Mouse (Mus musculus) midbrain, embryonic 12.5 days (tissue): ENCODE measurements around the gene Gpx3. TPM values are rescaled to one million over a fixed set of nuclear protein-coding genes. Genes with fewer than 3 reads are reported as not detected.

Source experiments
- ATAC-seq: fragments of 200-750 bp; cut with Nextera tagmentation; 2 replicates; pipeline ENCODE4 v1.8.0; 2017; ENCODE audit warnings: low read depth, moderate TSS enrichment, moderate library complexity; ENCODE audit not compliant: low FRiP score
- H3K27ac ChIP-seq: fragments of 300-500 bp; sonication (generic); replicated peaks from 2 replicates; pipeline ENCODE4 v1.5.1; 2016; ENCODE audit warnings: mild to moderate bottlenecking
- H3K27me3 ChIP-seq: fragments of 300-500 bp; sonication (generic); 2 replicates; pipeline ENCODE4 v1.6.1; 2016; ENCODE audit warnings: mild to moderate bottlenecking
- H3K36me3 ChIP-seq: fragments of 300-500 bp; sonication (generic); 2 replicates; pipeline ENCODE4 v1.6.1; 2016
- H3K4me1 ChIP-seq: fragments of 300-500 bp; sonication (generic); 2 replicates; pipeline ENCODE4 v1.6.1; 2016
- H3K4me2 ChIP-seq: fragments of 300-500 bp; sonication (generic); replicated peaks from 2 replicates; pipeline ENCODE4 v1.6.1; 2016; ENCODE audit warnings: mild to moderate bottlenecking, moderate library complexity
- H3K4me3 ChIP-seq: fragments of 300-500 bp; sonication (generic); 2 replicates; pipeline ENCODE4 v1.5.1; 2016; ENCODE audit warnings: mild to moderate bottlenecking
- H3K9ac ChIP-seq: fragments of 300-500 bp; sonication (generic); replicated peaks from 2 replicates; pipeline ENCODE4 v1.6.1; 2016; ENCODE audit warnings: mild to moderate bottlenecking, moderate library complexity
- H3K9me3 ChIP-seq: fragments of 300-500 bp; sonication (generic); 2 replicates; pipeline ENCODE4 v1.6.1; 2016; ENCODE audit warnings: mild to moderate bottlenecking
- WGBS: fragments of 180-500 bp; shearing (Covaris S2); methylation state at CpG from one replicate; pipeline ENCODE4 v1.1.7; 2016; 5-methylcytosine and 5-hydroxymethylcytosine counted together
- polyA plus RNA-seq: library from polyadenylated mRNA; unstranded; fragments of >200 nt; fragmentation: Nextera tagmentation; extraction: Ambion mirVana; gene quantifications from 2 replicates; pipeline ENCODE4 v1.2.1, GENCODE M21; 2016

Gene Gpx3
- polyA plus RNA-seq, 1 experiment from 2014 or later, result 39.7 TPM

DNA sequence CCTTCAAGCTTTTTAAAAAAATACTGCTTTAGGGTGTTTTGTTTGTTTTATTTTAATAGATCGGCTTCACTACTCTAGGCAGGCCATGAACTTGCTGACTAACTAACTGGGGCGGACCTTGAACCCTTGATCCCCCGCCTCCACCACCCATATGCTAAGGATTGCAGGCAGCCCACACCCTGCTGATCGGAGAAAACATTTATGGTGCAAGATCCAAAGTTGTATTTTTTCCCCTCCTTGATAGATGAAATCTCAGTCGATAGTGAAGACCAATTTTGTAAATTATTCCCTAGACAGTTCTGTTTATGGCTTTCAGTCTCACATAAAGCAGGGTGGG, 35.2 kb upstream of the Gpx3 start:
- no peaks in the 10 kb centered on the region for H3K27me3 ChIP-seq
- H3K4me3 ChIP-seq, result peak overlapping the region; percentile 95
- ATAC-seq, result peak; percentile 34; the same call in 1 of the 2 replicates
- peak overlapping the region; percentile 90 for H3K27ac ChIP-seq
- peaks cover 22% of the 10 kb centered on the region for H3K36me3 ChIP-seq
- H3K9me3 ChIP-seq, result no peaks in the 10 kb centered on the region
- 4% methylated on average over 5 of the region's 5 CpGs for WGBS
- peaks cover 29% of the 10 kb centered on the region for H3K4me1 ChIP-seq
- peak overlapping the region; percentile 62 for H3K4me2 ChIP-seq
- peak overlapping the region; percentile 97 for H3K9ac ChIP-seq

DNA sequence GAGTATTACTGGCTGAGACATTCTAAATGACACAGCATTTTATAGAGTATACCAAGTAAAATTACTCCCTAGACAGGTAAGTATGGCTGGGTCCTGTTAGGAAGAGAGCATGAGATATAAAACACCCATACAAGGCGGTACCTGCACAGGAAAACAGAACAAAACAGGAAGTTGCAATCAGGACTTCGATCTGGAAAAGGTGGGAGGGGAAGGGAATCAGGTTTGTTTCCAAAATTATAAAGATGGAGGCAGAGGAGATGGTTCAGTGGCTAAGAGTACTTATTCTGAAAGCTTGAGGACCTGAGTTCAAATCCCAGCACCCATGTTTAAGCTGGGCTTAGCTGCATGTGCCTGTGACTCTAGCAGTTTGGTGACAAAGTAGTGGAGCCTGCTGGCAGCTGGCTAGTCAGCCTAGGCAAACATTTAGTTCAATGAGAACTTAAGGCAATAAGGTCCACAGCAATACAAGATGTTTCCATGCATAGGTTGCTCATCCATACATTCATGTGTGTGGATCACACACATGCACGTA, 34.3 kb upstream of the Gpx3 start:
- H3K27me3 ChIP-seq, result no peaks in the 10 kb centered on the region
- H3K9ac ChIP-seq, result no peak overlapping the region
- H3K9me3 ChIP-seq, result no peaks in the 10 kb centered on the region
- peaks cover 29% of the 10 kb centered on the region for H3K4me1 ChIP-seq
- no peak overlapping the region for H3K27ac ChIP-seq
- ATAC-seq, result no peak
- peak overlapping the region; percentile 95 for H3K4me3 ChIP-seq
- peaks cover 31% of the 10 kb centered on the region for H3K36me3 ChIP-seq
- WGBS, result 92% methylated on average over 3 of the region's 3 CpGs
- H3K4me2 ChIP-seq, result peak overlapping the region; percentile 62

DNA sequence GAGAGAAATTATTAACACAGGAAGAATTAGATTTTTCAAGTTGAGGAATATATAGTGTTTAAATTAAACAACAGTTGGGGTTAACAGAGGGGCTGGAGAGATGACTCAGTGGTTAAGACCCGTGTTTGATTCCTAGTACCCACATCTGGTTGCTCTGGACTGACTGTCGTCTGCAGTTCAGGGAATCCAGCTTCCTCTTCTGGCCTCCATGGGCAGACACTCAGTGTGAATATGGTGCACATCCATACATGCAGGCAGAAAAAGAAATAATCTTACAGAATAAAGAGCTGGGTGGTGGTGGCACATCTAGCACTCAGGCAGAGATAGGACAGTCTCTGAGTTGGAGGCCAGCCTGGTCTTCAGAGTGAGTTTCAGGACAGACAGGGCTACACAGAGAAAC, 33.8 kb upstream of the Gpx3 start:
- ATAC-seq, result no peak
- H3K4me2 ChIP-seq, result peak overlapping the region; percentile 62
- H3K27ac ChIP-seq, result no peak overlapping the region
- H3K4me1 ChIP-seq, result peaks cover 29% of the 10 kb centered on the region
- H3K9me3 ChIP-seq, result no peaks in the 10 kb centered on the region
- 75% methylated on average over 2 of the region's 2 CpGs for WGBS
- no peak overlapping the region for H3K9ac ChIP-seq
- peaks cover 36% of the 10 kb centered on the region for H3K36me3 ChIP-seq
- no peaks in the 10 kb centered on the region for H3K27me3 ChIP-seq
- no peak overlapping the region for H3K4me3 ChIP-seq

DNA sequence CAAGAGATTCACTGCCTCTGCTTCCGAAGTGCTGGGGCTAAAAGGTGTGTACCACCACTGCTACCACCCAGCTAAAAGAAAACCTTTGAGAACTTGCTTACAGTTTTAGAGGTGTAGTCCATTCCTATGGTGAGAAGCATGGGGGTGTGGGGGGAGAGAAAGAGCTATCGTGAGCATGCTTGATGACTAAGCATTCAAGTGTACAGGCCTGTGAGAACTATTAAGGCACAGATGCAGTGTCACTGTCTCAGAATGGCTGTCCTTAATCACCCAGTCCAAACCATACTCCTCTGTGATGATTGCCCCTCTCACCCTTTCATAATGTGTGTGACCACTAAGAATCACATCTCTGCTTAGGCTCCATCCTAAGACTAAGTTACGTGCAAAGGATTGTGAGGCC, 32.9 kb upstream of the Gpx3 start:
- Histone ChIP-seq H3K4me2 (no peak overlapping the region), H3K27ac (no peak overlapping the region), H3K9ac (no peak overlapping the region; the same call in 1 of the 2 replicates), H3K4me3 (no peak overlapping the region), H3K9me3 (no peaks in the 10 kb centered on the region), H3K4me1 (peaks cover 29% of the 10 kb centered on the region), H3K27me3 (no peaks in the 10 kb centered on the region), H3K36me3 (peaks cover 45% of the 10 kb centered on the region)
- WGBS, result 91% methylated on average over 3 of the region's 3 CpGs
- ATAC-seq, result no peak

DNA sequence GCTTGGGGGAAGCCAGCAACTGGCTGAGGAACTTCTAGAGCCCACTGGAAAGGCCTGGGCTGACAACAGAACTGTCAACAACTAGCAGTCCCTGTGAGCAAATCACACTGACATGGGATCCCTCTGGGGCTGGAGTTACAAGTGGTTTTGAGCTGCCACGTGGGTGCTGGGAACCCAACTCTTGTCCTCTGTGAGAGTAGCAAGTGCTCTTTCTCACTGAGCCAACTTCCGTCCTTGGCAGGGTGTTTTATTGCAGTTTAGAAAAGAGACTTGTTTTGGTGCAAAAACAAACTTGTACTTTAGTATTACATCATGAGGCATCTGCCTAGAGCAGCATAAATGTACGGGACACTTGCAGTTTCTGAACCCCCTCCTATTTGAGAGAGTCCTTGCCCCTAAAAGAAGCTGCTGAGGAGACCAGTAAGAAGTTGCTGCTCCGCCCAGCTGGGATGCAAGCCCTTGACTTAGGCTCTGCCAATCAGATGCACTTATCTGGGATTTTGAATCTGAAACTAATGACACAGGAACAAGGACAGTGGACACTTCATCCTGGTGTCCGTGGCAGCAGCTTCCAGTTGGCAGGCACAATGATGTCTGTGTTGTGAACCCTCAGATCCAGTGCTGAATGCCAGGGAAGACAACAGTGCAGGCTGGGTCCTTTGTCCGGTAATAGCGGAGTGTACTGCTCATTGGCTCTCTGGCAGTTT, 30.3 kb upstream of the Gpx3 start:
- no peaks in the 10 kb centered on the region for H3K27me3 ChIP-seq
- H3K9me3 ChIP-seq, result no peaks in the 10 kb centered on the region
- no peak for ATAC-seq
- H3K9ac ChIP-seq, result no peak overlapping the region
- H3K27ac ChIP-seq, result no peak overlapping the region
- 83% methylated on average over 7 of the region's 7 CpGs for WGBS
- peaks cover 22% of the 10 kb centered on the region for H3K4me1 ChIP-seq
- H3K4me3 ChIP-seq, result no peak overlapping the region
- no peak overlapping the region for H3K4me2 ChIP-seq
- H3K36me3 ChIP-seq, result peaks cover 48% of the 10 kb centered on the region

DNA sequence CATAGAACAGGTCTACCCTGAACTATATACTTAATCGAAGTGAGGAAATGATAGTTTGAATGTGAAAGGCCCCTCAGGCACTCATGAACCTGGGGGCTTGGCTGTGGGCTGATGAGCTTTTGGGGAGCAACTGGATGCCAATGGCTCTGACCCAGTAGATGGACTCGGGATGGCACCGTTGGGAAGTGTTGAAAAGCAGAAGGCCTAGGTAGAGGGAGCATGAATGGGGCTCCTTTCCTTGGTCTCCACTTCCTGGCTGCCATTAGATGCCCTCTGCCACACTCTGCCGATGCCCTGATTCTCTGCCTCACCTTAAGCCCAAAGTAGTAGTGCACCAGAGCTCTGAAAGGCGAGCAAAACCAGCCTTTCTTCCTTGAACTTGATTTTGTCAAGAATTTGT, 26.2 kb upstream of the Gpx3 start:
- WGBS, result 91% methylated on average over 5 of the region's 5 CpGs

DNA sequence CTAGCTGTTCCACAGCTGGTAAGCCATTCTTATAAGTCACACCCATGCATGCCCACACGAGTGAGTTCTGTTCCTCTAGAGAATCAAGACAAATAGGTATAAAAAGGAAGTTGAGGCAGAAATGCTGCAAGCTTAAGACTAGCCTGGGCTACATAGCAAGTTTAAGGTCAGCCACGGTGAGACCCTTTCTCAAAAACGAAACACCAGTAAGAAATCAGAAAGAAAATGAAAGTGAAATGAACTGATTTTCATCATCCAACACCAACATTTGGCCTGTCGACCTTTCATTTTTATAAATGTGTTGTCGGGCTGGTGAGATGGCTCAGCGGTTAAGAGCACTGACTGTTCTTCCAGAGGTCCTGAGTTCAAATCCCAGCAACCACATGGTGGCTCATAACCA, 23.4 kb upstream of the Gpx3 start:
- ATAC-seq, result no peak
- no peak overlapping the region for H3K9ac ChIP-seq
- 83% methylated on average over 6 of the region's 6 CpGs for WGBS
- H3K4me2 ChIP-seq, result no peak overlapping the region
- peaks cover 8% of the 10 kb centered on the region for H3K36me3 ChIP-seq
- H3K27me3 ChIP-seq, result 0 out of 2 replicates have a peak, but pooled peaks cover 7% of the 10 kb centered on the region
- peaks cover 6% of the 10 kb centered on the region for H3K4me1 ChIP-seq
- no peak overlapping the region for H3K27ac ChIP-seq
- H3K4me3 ChIP-seq, result no peak overlapping the region
- H3K9me3 ChIP-seq, result no peaks in the 10 kb centered on the region

More for the DNA sequence above, 26.2 kb upstream of the Gpx3 start:
- Histone ChIP-seq H3K4me1 (peaks cover 3% of the 10 kb centered on the region), H3K27ac (no peak overlapping the region), H3K4me3 (no peak overlapping the region), H3K9ac (no peak overlapping the region), H3K36me3 (peaks cover 36% of the 10 kb centered on the region), H3K4me2 (no peak overlapping the region), H3K9me3 (no peaks in the 10 kb centered on the region), H3K27me3 (0 out of 2 replicates have a peak, but pooled peaks cover 7% of the 10 kb centered on the region)
- ATAC-seq, result no peak

DNA sequence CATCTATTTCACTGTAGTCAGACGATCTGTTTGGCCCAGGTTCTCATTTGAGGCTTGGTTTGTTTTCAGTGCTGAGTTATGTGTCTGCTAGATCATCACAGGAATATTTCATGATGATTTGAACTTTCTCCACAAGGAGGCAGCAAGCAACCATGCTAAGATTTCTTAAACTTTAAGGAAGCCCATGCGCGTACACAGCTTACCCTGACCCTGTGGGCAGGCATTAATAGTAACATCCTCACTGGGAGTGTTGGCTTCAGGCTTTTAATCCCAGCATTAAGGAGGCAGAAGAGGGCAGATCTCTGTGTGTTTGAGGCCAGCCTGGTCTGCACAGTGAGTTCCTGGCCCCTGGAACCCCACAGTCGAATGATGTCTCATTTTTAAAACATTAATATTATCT, 22.8 kb upstream of the Gpx3 start:
- WGBS, result 39% methylated on average over 4 of the region's 4 CpGs
- Histone ChIP-seq H3K4me3 (no peak overlapping the region), H3K27me3 (0 out of 2 replicates have a peak, but pooled peaks cover 7% of the 10 kb centered on the region), H3K36me3 (peaks cover 2% of the 10 kb centered on the region), H3K4me1 (peaks cover 6% of the 10 kb centered on the region), H3K4me2 (no peak overlapping the region), H3K27ac (no peak overlapping the region), H3K9me3 (no peaks in the 10 kb centered on the region), H3K9ac (no peak overlapping the region)
- no peak for ATAC-seq

DNA sequence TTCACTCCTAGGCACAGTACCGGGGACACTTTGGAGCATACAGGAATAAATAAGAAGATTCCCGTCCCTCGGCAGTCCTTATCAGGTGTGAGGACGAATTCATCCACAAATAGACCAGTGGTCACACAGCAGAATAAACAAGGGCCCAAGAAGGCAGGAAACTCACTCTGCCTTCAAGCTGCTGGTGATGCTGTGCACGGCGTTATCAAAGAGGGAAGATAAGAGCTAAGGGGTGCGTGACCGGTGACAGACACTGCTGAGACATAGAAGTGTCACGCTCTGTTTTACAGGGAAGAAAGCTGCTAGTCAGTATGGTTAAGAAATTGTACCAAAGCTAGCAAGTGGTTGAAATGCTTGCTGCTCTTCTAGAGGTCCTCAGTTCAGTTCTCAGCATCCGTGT, 22.3 kb upstream of the Gpx3 start:
- no peaks in the 10 kb centered on the region for H3K36me3 ChIP-seq
- no peak for ATAC-seq
- no peak overlapping the region for H3K4me3 ChIP-seq
- H3K9ac ChIP-seq, result no peak overlapping the region
- 88% methylated on average over 10 of the region's 10 CpGs for WGBS
- H3K27me3 ChIP-seq, result 0 out of 2 replicates have a peak, but pooled peaks cover 7% of the 10 kb centered on the region
- peaks cover 6% of the 10 kb centered on the region for H3K4me1 ChIP-seq
- H3K27ac ChIP-seq, result no peak overlapping the region
- H3K4me2 ChIP-seq, result no peak overlapping the region
- H3K9me3 ChIP-seq, result no peaks in the 10 kb centered on the region

DNA sequence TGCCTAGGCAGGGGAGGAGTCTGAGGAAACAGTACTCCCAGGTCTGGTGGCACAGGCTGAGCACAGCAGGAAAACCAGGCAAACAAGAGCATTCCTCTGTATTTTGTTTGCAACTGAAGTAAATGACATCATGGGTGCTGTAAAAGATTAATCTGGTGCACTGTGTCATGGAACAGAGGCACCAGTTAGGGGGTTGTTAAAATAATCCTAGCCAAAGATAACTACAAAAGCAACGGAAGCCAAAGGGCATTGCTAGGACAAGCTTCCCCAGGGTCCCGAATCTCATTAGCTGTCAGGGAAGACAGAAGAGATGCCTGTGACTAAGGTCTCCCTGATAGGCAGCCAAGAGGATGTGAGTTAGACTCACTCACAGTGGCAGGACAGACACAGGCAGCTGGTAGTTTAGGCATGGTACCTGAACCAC, 21.2 kb upstream of the Gpx3 start:
- H3K27ac ChIP-seq, result no peak overlapping the region
- WGBS, result 7% methylated on average over 2 of the region's 2 CpGs

DNA sequence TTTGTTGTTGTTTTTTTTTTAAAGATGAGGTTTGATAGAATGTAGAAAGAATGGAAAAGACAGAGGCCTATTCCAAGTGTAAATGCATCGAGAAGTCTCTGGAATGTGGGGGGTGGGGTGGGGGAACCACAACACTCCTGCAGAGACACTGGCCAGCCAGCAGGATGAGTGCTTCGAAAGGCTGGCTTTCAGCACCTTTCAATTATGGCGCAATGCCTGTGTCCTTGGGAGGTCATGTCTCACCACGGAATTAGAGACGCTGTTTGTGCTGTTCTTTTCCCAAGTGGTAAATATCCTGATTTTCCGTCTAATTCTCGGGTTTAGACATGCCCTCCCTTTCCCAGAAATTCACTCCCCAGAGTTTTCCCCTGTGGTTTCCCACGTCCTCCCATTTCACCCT, 19.6 kb upstream of the Gpx3 start:
- Histone ChIP-seq H3K4me1 (peaks cover 6% of the 10 kb centered on the region), H3K36me3 (no peaks in the 10 kb centered on the region), H3K9ac (no peak overlapping the region), H3K9me3 (no peaks in the 10 kb centered on the region), H3K27me3 (0 out of 2 replicates have a peak, but pooled peaks cover 7% of the 10 kb centered on the region), H3K4me2 (no peak overlapping the region), H3K4me3 (no peak overlapping the region), H3K27ac (no peak overlapping the region)
- no peak for ATAC-seq
- 47% methylated on average over 8 of the region's 8 CpGs for WGBS

More for the DNA sequence above, 21.2 kb upstream of the Gpx3 start:
- H3K4me2 ChIP-seq, result no peak overlapping the region
- H3K4me1 ChIP-seq, result peaks cover 6% of the 10 kb centered on the region
- no peak overlapping the region for H3K4me3 ChIP-seq
- H3K9me3 ChIP-seq, result no peaks in the 10 kb centered on the region
- H3K9ac ChIP-seq, result no peak overlapping the region
- ATAC-seq, result no peak
- H3K27me3 ChIP-seq, result 0 out of 2 replicates have a peak, but pooled peaks cover 7% of the 10 kb centered on the region
- no peaks in the 10 kb centered on the region for H3K36me3 ChIP-seq

DNA sequence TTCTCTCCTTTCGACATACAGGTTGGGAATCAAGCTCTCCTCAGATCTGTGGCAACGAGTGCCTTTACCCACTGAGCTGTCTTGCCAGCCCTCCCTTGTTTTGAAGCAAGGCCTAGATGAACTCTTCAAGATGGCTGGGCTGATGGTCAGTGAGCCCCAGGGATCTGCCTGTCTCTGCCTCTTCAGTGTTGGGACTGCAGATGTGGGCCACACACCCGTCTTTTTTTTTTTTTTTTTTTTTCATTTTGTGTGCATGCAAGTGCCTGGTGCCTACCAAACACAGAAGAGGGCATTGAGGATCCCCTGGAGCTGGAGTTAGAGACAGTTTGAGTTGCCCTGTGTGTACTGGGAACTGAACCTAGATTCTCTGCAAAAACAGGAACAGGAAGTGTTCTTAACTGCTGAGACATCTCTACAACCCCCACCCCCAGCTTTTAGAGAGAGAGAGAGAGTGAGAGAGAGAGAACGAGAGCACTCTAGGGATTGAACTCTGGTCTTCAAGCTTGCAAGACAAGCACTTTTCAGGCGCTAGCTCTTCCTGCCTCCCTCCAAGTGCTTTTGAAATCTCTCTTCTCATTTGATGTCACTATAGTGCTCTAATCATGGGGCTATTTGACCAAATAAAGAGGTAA, 17.9 kb upstream of the Gpx3 start:
- Histone ChIP-seq H3K27ac (no peak overlapping the region), H3K9ac (no peak overlapping the region), H3K9me3 (no peaks in the 10 kb centered on the region), H3K36me3 (no peaks in the 10 kb centered on the region), H3K4me1 (peaks cover 6% of the 10 kb centered on the region), H3K27me3 (0 out of 2 replicates have a peak, but pooled peaks cover 7% of the 10 kb centered on the region), H3K4me2 (no peak overlapping the region), H3K4me3 (no peak overlapping the region)
- ATAC-seq, result no peak
- WGBS, result 81% methylated on average over 5 of the region's 5 CpGs
